Mouse (Mus musculus): ENCODE results near the gene Tdrd7.

- TF ChIP-seq POLR2A (IDR thresholded peaks at IDR 0.05; ENCODE audit: control insufficient read depth, extremely low read depth, insufficient read depth, low read length, poor library complexity) (no peak), CTCF (IDR thresholded peaks at IDR 0.05; ENCODE audit: borderline replicate concordance, control insufficient read depth, extremely low read depth, insufficient read depth, low read length, poor library complexity) (no peak)
These were observed 96.3 kb downstream of the Tdrd7 start for GRCm38 (mm10) chr4:46061259-46061962.
